Mouse (Mus musculus) layer of hippocampus, postnatal 25 days (tissue): ENCODE results near the gene Trf. TPM values are rescaled to one million over a fixed set of nuclear protein-coding genes. Genes with fewer than 3 reads are reported as not detected.
A peak's percentile ranks its signal among the peaks of the same experiment; 100 is the strongest.

Experiments used
- DNase-seq, 2 experiments: peaks; one replicate each; pipeline ENCODE4 v3.0.0; 2022; ENCODE audit warnings: mixed read lengths in 2 of 2, low spot score in 1 of 2; ENCODE audit errors: extremely low spot score in 1 of 2
- total RNA-seq, 2 experiments: library from RNA; stranded (reverse); gene quantifications; 2 replicates each; pipeline ENCODE4 v1.2.3; 2021

The Trf gene
- total RNA-seq, 2 experiments from 2014 or later, result 174 to 257 TPM

DNA sequence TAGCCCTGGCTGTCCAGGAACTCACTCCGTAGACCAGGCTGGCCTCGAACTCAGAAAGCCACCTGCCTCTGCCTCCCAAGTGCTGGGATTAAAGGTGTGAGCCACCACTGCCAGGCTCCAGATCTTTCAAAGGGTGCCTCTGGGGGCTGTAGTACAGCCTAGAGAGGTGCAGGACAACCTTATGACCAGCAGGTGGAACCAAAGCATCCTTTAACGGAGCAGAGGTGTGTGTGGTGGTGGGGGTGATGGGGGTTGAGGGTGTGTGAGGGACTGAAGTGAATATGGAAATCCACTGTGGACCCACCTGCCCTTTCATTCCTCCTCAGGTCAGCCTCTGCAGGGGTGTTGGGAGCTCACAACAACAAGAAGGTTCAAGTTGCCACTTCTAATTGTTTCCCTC, 4.8 kb downstream of the Trf start:
- no peak for DNase-seq

- no peak for DNase-seq
These were observed 5.5 kb downstream of the Trf start for GRCm38 (mm10) chr9:103224721-103225120.

- DNase-seq, result no peak
These were observed 16.0 kb downstream of the Trf start for GRCm38 (mm10) chr9:103214281-103214680.

DNA sequence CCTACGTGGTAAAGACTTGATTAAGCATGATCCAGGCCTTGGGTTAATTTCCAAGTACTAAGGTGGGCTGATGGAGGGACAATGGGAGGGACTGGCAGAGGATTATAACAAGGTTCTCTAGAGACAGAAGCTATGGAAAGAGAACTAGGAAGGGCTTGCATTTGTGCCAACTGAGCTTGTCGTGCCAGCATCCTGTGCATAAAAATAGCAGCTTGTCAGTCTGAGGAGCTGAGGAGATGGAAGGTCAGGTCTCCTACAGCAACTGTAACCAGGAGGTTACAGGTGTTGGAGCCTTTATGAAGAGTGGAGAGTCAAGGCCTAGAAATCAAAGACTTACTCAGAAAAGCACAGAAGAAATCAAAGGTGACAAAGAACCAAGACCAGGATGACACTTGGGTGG, 16.6 kb downstream of the Trf start:
- no peak for DNase-seq

DNA sequence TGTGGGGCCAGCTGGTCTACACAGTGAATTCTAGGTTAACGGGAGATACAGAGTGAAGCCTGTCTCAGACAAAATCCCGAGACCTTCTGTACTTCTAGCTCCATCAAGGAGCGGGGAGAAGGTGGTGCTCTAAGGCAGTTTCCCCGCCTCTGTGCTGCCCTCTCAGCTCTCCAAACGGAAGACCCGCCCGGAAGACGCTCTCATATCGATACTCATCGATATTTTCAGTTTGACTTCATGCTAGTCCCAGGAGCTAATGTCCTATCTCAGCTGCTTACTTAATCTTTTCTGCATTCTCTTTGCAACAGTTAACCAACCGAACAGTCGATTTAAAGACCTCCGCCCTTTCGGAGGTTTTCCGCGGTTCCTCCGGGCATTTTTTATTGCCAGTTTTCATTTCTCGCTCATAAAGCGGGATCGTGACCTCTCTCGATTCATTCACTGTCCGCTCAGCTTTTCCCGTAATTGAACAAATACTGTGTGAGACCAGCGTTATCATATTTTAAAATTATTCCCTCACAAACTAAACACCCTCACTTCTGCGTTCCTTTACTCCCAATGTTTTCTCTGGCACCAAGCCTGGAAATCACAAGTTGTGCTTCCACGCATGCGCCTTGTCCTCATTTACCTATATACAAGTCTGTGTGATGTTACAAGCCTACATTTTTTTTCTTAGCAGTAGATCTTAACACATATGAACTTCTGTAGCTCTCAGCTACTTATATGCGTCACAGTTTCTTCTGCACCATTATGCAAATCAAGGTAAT, 17.4 kb downstream of the Trf start:
- no peak for DNase-seq

DNA sequence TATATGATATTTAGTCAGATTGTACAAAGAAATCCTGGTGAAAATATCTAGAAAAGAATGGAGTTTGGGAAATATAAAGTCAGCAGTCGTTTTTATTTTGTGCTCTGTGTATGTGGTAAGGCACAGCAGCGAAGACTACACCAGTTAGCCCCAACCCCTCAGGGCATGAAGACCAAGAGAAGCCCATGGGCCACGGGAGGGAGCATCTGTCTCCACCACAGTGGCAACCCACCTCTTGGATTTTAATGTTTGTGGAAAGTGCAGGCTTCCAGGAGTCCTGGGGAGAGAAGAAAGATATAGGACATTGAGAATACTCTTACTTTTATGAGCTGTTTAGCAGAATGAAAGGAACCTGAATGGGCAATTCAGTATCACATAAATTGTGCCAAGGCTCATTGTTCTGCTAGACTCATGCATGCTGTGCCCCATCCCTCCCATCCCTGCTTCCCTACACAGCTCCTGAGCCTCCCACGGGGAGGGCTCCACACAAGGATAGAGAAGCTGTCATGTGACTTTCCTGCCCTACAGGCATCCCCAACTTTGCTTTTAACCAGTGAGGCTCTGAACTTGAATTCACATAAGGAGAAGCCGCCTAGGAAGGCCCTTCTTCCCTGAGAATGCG, 21.3 kb downstream of the Trf start:
- no peak for DNase-seq

DNA sequence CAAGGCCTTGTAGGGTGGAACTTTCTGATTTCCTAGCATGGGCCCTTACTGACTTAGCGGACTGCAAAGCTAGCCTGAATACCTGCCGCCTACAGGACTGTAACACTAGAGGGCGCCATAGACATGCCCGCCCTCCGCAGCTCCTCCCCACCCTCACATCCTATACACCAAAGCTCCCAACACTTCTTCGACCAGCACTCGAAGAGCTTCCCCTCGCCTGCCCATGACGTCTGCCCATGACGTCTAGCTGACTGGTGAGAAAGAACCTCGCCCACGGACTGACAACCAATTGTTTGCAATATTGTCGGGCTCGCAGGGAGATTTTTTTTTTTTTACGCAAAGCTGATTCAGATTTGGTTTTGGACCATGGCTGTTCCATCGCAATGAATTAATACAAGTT, 22.4 kb downstream of the Trf start:
- DNase-seq, result peak; percentile 36 to 54

DNA sequence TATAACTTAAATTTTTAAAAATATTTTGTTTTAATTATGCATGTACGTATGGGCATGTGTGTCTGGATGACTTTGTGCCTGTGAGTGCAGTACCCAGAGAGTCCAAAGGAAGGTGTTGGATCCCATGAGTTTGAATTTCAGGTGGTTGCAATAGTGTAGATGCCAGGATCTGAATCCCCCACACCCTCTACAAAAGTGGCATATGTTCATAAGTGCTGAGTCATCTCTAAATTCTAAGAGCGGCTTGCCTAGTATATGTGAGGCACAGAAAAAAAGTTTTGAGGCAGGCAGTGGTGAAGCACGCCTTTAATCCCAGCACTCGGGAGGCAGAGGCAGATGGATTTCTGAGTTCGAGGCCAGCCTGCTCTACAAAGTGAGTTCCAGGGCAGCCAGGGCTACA, 24.5 kb downstream of the Trf start:
- no peak for DNase-seq

GRCm38 (mm10) chr9:103201561-103202260, 28.5 kb downstream of the Trf start, which contains the start of gene Srprb:
Gene Srprb, minus strand, starts transcription at chr9:103202137.
- DNase-seq, result peak; percentile 82 to 89

DNA sequence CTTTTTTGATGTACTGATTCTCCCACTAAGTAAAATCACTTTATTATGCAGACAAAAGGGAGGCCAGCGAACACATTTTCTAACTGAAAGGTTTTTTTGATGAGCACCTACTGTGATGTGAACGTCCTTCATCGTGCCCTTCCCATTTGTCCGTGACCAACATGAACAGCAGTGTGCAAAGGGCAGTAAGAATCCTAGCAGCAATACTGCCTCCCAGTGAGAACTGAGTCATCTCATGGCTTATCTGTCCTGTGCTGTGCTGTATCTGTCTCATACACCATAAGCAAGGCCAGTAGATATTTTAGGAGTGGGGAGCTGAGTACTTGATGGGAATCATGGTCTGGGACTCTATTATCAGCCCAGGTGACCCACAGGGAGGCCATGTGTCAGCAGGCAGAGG, 41.8 kb downstream of the Trf start:
- DNase-seq, result no peak

DNA sequence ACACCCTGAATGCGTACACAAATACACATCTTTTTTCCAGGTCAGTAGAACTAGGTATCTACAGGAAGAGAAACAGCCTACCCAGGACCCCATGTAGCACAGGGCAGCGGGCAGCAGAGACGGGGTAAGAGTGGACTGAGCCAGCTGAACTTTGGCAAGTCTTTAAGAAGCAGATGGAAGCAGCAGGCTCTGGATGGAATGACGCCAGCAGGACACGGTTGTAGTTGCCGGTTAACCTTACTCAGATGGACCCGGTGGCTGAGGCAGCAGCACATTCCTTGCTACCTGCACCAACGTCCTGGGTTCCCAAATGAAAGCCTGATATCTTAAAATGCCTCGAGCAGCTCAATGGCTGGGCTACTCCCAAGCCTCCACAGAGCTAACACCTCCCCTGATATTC, 43.5 kb downstream of the Trf start:
- no peak for DNase-seq

- DNase-seq, result no peak
These were observed 44.3 kb downstream of the Trf start for GRCm38 (mm10) chr9:103185946-103186345.

GRCm38 (mm10) chr9:103184855-103185254, 45.4 kb downstream of the Trf start:
- DNase-seq, result no peak

DNA sequence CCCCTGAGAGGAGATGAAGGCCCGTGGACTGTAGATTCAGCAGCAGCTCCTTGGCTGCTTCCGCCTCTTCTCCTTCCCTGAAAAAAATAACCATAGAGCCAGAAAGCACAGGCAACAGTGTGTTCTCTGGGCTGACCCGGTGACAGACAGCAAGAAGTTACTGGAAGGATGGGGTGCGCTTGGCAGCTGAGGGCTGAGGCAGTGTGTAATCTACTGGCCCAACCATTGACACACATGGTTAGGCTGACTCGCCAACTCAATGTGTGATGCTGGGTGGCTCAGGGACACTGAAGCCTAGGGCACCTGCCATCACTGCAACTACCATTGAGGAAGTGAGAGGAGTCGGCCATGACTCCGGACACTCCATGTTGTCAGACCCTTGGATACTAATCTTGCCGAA, 48.4 kb downstream of the Trf start:
- no peak for DNase-seq

- DNase-seq, result peak in 1 of 2 experiments; percentile 43
These were observed 49.3 kb downstream of the Trf start for GRCm38 (mm10) chr9:103180807-103181565.

DNA sequence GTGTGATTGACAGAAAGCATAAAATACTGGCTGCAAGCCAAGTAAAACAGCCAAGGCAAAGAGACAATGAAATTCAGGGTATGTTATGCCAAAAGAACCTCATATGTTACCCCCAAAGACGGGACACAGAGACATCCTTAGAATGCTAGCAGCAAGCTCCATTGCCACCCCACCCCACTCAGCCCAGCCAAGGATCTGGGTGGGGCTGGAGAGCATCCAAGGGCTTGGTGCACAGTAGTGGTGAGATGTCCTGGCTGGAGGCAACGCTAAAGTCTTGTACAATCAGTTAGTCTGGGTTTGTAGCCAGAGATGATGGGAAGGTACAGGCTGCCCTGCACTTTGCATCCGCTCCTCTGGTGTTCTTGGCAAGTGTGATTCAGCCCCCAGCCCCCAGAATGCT, 49.9 kb downstream of the Trf start:
- DNase-seq, result no peak

DNA sequence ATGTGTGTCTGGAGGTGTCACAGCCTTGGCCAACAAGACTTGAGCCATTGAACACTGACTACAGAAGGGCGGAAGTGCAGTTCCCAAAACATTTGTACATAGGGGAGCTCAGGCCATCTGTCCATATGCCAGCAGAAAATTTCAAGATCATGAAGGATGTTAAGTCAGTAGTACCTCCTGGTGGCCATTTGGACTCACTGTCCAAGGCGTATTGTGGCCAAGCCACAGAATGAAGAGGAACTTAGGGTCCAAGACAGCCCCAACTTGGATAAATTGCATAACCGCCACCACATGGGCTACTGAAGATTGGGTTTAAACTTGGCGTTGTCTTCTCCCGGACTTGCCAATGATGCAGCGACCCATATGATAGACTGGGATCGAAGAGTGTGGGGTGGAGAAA, 54.6 kb downstream of the Trf start:
- DNase-seq, result no peak

DNA sequence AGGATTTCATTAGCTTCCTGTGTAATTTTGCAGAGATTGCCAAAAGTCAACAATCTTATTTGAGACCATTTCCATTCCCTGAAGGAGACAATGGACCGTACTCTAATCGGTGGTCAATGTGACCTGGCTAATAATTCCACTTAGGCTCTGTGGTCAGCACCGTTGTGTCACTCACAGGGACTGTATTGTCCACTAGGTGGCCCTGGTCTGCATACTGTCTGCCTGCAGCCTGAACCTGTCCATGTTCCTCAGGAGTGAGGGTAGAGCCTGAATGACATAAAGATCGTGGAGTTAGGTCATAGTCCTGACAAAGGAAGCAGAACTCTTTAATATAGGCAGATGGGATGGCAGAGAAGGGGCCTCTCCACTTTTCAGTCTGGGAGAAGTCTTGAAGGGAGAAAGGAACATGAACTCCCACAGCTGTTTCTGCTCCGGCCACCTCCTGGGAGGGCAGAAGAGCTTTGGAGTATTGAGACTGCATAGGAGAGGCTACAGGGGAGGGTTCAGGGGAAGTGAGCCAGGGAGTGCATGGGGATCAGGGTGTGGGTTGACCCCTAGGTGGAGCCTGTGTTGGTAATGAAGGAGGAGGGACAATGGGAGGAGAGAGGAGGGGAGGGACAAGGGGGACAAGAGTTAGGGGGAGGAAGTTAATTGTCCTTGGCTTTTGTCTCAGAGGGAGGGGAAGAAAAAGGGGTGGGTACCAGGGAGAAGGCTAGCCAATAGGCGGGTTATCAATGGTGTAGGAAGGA, 55.3 kb downstream of the Trf start:
- no peak for DNase-seq

DNA sequence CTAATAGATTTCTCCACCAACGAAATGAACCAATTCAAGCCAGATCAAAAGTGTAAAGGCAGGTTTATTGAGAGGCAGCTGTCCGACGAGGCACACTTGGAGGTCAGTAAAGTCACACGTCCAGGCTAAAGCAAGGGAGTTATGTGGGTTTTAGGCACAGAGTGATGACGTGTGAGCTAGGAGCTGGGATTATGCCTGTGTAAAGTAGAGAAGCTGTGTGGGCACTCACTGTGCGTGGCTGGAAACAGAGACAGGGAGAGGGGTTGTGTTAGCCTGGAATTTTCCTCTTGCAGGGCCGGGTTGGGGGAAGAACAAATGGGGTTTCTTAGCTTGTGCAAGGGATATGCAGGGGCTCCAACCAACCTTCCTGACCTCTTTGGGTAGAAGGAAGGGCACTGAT, 61.5 kb downstream of the Trf start:
- DNase-seq, result no peak

DNA sequence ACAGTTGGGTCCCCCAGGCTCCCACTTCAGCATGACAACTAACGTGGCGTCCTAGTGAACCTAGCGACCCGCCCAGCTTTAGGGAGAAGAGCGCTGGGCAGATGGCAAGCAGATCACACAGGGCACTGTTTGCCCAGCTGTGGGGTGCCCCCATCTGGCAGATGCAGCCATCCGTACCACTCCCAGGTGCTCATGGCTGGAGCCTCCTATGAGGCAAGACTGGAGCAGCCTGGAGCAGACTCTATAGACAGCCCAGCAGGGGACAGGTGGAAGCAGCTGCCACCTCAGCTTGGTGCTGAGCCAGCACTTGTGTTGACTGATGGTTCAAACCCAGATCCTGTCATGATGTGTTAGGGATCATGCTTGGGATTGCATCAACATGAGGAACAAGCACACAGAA, 62.2 kb downstream of the Trf start:
- no peak for DNase-seq
